Mouse (Mus musculus) spleen, embryonic (tissue): ENCODE results near the gene Bche.

Experiments used
- CTCF ChIA-PET: fragments of 350-600 bp; sonication (Branson Sonifier 250); formaldehyde crosslinking; loops from one replicate; lab custom pipeline; 2022; lab: Charles Lee

Gene Bche

GRCm38 (mm10) chr3:73708410-73708714, at the start of gene Bche:
Gene Bche, minus strand, starts transcription at chr3:73708415.
- CTCF ChIA-PET = no interaction called here

GRCm38 (mm10) chr3:73741998-73742397, 33.8 kb upstream of the Bche start:
- CTCF ChIA-PET = no interaction called here

- CTCF ChIA-PET = no interaction called here
Measured at GRCm38 (mm10) chr3:73731677-73732076, 23.5 kb upstream of the Bche start.

GRCm38 (mm10) chr3:73729511-73729910, 21.3 kb upstream of the Bche start:
- CTCF ChIA-PET = no interaction called here

GRCm38 (mm10) chr3:73725711-73726110, 17.5 kb upstream of the Bche start:
- CTCF ChIA-PET = interaction anchor here (0.6 kb wide), 1 partner anchor 75 kb away, joined by 3 read pairs; no protein-coding TSS in a partner anchor

- CTCF ChIA-PET = interaction anchor here (0.6 kb wide), 1 partner anchor 1673 kb away, joined by 3 read pairs; no protein-coding TSS in a partner anchor
Measured at GRCm38 (mm10) chr3:73724869-73725268, 16.7 kb upstream of the Bche start.

- CTCF ChIA-PET = no interaction called here
Measured at GRCm38 (mm10) chr3:73717610-73718284, 9.5 kb upstream of the Bche start.

GRCm38 (mm10) chr3:73709871-73710270, 1.7 kb upstream of the Bche start:
- CTCF ChIA-PET = no interaction called here

- CTCF ChIA-PET = no interaction called here
Measured at GRCm38 (mm10) chr3:73707461-73708409, 480 bp downstream of the Bche start.

- CTCF ChIA-PET = no interaction called here
Measured at GRCm38 (mm10) chr3:73706544-73706943, 1.7 kb downstream of the Bche start.

- CTCF ChIA-PET = no interaction called here
Measured at GRCm38 (mm10) chr3:73698889-73699288, 9.3 kb downstream of the Bche start.

GRCm38 (mm10) chr3:73673333-73673732, 34.9 kb downstream of the Bche start:
- CTCF ChIA-PET = no interaction called here

- CTCF ChIA-PET = no interaction called here
Measured at GRCm38 (mm10) chr3:73668172-73668571, 40.0 kb downstream of the Bche start.

- CTCF ChIA-PET = no interaction called here
Measured at GRCm38 (mm10) chr3:73667245-73668131, 40.7 kb downstream of the Bche start.

GRCm38 (mm10) chr3:73650281-73650680, 57.9 kb downstream of the Bche start:
- CTCF ChIA-PET = interaction anchor here (0.6 kb wide), 1 partner anchor 75 kb away, joined by 3 read pairs; no protein-coding TSS in a partner anchor

- CTCF ChIA-PET = interaction anchor here (0.6 kb wide), 1 partner anchor 11 kb away, joined by 4 read pairs; no protein-coding TSS in a partner anchor
Measured at GRCm38 (mm10) chr3:73647064-73647463, 61.2 kb downstream of the Bche start.

- CTCF ChIA-PET = no interaction called here
Measured at GRCm38 (mm10) chr3:73611421-73611820, 96.8 kb downstream of the Bche start.

- CTCF ChIA-PET = no interaction called here
Measured at GRCm38 (mm10) chr3:73591757-73592533, 116.3 kb downstream of the Bche start.
